Mouse (Mus musculus) brain, embryonic 14.5 days (tissue): Measurements from ENCODE around the gene Itga4. TPM values are rescaled to one million over a fixed set of nuclear protein-coding genes. Genes with fewer than 3 reads are reported as not detected.

Experiments
- DNase-seq: peaks from one replicate; pipeline ENCODE4 v3.0.0-alpha.2; 2011; ENCODE audit warnings: low read depth
- CTCF ChIP-seq: fragments of 200-500 bp; IDR thresholded peaks from 2 replicates; pipeline ENCODE4 v1.5.1; 2012; ENCODE audit warnings: inconsistent platforms, mild to moderate bottlenecking, moderate library complexity, borderline replicate concordance; ENCODE audit not compliant: insufficient read depth, insufficient read length; ENCODE audit errors: extremely low read depth
- POLR2A ChIP-seq: fragments of 200-500 bp; IDR thresholded peaks from 2 replicates; pipeline ENCODE4 v1.6.1; 2012; ENCODE audit warnings: mild to moderate bottlenecking, inconsistent platforms, borderline replicate concordance; ENCODE audit not compliant: poor library complexity, insufficient read depth, insufficient read length, severe bottlenecking; ENCODE audit errors: extremely low read depth
- polyA plus RNA-seq: library from polyadenylated mRNA; depleted of rRNA; stranded (reverse); fragments of >200 nt; gene quantifications from 2 replicates; pipeline ENCODE4 v1.2.3, GENCODE M21; 2012; rRNA removed

The Itga4 gene
- polyA plus RNA-seq, 1 experiment, result 4.7 TPM

DNA sequence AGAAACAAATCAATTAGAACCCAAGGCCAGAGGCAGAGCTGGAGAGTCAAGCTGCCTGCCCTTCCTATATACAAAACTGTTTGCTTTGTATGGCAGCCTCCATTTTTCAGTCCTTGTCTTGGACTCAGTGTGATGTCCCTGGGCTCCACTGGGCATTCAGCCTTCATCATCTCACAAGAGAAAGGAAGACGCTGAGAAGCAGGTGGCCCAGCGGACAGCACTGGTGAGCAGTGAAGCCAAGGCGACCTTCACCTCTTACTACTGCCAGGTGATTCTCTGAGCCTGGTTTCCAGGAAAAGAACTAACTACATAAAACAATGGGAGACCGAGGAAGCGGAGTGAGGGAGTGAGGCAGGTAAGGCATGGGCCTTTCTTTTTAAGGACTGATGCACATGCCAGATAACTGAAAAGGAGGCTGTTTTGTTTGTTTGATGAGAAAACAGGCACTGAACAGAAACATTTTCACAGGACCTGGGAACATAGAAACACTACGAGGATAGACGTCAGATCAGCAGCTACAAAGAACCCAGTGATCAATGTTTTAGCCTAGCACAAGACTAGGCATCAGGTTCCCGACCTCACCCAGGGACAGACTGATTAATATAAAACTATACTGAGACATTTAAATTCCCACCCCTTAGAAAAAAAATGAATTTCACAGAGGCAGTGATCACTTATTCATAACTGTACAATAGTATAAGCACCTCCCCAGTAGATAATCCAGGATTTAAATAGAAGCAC lies 123.3 kb downstream of the Itga4 start:
- TF ChIP-seq CTCF, result no peak
- TF ChIP-seq POLR2A, result no peak
- peak; percentile 23 for DNase-seq

DNA sequence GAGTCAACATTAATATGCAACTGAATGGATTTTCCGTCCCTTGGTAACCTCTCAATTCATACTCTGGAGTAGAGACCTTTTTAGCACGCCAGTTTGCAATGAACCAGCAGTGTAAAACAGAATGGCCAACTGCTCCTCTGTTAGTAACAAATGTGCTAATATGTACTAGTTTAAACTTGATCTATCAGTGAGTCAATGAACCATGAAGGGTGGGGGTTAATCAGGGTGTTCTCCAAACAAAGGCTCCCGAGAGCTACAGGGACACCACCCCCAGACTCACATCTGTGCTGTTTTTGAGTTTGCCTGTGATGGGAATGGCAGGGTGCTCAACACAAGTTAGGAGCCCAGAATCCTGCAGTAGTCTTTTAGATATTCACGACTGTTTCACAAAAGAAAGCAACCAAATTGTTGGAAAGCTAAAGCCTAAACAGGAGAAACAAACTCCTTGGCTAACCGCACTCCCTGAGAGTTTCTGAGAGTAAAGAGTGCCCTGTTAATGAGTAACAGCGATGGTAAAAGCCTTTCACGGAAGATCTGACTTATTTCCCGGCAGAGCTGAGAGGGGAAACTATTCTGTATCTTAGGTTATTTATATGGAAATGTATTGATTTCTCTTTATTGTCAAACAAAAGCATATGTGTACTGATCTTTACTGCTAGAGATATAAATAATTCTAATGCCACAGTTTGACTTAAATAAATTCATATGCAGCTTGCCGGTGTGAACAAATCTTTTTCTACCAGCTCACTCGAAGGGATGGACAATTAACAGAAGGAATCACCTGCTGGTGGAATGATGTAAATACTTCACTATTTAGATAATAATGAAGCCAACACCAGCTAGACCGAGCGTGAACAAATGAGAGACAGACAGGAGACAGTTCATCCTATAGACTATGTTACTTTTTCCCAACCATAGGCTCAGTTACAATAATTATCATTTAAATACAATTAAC lies 124.1 kb downstream of the Itga4 start:
- peak; percentile 85 for DNase-seq
- TF ChIP-seq CTCF (no peak), POLR2A (no peak)

Other genes starting within 250 kb of the Itga4 start
- gene Neurod1, start 201.3 kb downstream of the Itga4 start, polyA plus RNA-seq, result 33.3 and 42.1 TPM in 2 replicates
- gene Cerkl, start 201.4 kb downstream of the Itga4 start, polyA plus RNA-seq, result 0.46 and 0.96 TPM in 2 replicates